Mouse (Mus musculus) liver, embryonic 14.5 days (tissue): ENCODE data around the gene Lrrc7.

Experiments
- CTCF ChIP-seq: IDR thresholded peaks from 2 replicates; pipeline ENCODE4 v1.5.1; 2016; ENCODE audit warnings: antibody characterized with exemption, low read depth, control low read depth
- EP300 ChIP-seq: IDR thresholded peaks from 2 replicates; pipeline ENCODE4 v1.6.1; 2016; ENCODE audit warnings: antibody characterized with exemption, low read depth

DNA sequence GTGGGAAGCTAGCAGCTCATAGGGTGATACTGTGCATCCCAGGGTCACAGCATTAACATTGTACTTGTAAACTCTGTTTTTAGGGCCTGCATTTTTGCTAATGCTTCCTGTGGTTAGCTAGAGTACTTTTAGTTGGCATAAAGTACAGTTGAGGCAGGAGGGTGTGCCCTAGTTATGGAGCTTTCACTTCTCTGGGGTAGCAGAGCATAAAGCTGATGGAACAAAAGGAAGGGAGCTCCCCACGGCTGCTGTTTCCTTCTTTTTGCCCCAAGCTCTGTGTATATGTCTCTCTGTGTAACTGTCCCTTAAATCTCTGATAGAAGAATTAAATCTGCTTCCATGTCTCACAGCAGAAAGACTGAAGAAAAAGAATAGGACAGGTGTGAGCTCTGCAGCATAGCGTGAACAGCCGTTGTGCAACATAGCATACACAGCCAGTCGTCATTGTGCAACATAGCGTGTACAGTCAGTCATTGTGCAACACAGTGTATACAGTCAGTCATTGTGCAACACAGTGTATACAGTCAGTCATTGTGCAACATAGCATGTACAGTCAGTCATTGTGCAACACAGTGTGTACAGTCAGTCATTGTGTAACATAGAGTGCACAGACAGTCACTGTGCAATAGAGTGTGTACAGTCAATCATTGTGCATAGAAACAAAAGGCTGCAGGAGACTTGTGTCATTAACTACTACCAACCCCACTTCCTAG is 500.1 kb downstream of the Lrrc7 start:
- TF ChIP-seq CTCF = no peak
- TF ChIP-seq EP300 = 0 out of 2 replicates have a peak, but pooled peaks have one; percentile 12
